Mouse (Mus musculus) brain, embryonic 14.5 days (tissue): ENCODE measurements around the gene Tle1. TPM values are rescaled to one million over a fixed set of nuclear protein-coding genes. Genes with fewer than 3 reads are reported as not detected.

Source experiments
- DNase-seq: peaks from one replicate; pipeline ENCODE4 v3.0.0-alpha.2; 2011; ENCODE audit warnings: low read depth
- CTCF ChIP-seq: fragments of 200-500 bp; IDR thresholded peaks from 2 replicates; pipeline ENCODE4 v1.5.1; 2012; ENCODE audit warnings: inconsistent platforms, mild to moderate bottlenecking, moderate library complexity, borderline replicate concordance; ENCODE audit not compliant: insufficient read depth, insufficient read length; ENCODE audit errors: extremely low read depth
- POLR2A ChIP-seq: fragments of 200-500 bp; IDR thresholded peaks from 2 replicates; pipeline ENCODE4 v1.6.1; 2012; ENCODE audit warnings: mild to moderate bottlenecking, inconsistent platforms, borderline replicate concordance; ENCODE audit not compliant: poor library complexity, insufficient read depth, insufficient read length, severe bottlenecking; ENCODE audit errors: extremely low read depth
- polyA plus RNA-seq: library from polyadenylated mRNA; depleted of rRNA; stranded (reverse); fragments of >200 nt; gene quantifications from 2 replicates; pipeline ENCODE4 v1.2.3, GENCODE M21; 2012

The Tle1 gene
- polyA plus RNA-seq, 1 experiment: 115 TPM

GRCm38 (mm10) chr4:72184476-72184875, 16.2 kb downstream of the Tle1 start:
- no peak for TF ChIP-seq POLR2A
- no peak for TF ChIP-seq CTCF
- DNase-seq: no peak

- TF ChIP-seq POLR2A (no peak), CTCF (no peak)
- DNase-seq: peak; percentile 91
Observed at GRCm38 (mm10) chr4:72182343-72182988, 18.3 kb downstream of the Tle1 start.

GRCm38 (mm10) chr4:72175943-72176342, 24.8 kb downstream of the Tle1 start:
- DNase-seq: no peak
- TF ChIP-seq POLR2A (no peak), CTCF (no peak)

DNA sequence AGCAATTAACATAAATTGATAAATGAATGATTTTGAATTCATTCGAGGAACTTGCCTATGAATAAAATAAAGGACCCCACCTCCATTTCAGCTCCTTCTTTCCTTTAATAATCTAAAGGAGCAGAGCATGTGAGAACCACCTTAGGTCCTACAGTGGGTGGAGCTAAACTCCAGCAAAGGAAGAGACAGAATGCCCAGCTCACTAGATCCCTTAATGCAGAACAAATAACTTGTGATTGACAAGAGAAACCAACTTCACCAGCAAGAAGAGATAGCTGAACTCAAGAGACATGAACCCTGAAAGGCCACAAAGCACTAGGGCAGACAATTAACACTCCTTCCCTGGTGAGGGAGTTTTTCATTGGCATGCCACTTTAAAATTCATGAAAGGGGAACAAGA, 32.5 kb downstream of the Tle1 start:
- DNase-seq: no peak
- TF ChIP-seq POLR2A (no peak), CTCF (no peak)

DNA sequence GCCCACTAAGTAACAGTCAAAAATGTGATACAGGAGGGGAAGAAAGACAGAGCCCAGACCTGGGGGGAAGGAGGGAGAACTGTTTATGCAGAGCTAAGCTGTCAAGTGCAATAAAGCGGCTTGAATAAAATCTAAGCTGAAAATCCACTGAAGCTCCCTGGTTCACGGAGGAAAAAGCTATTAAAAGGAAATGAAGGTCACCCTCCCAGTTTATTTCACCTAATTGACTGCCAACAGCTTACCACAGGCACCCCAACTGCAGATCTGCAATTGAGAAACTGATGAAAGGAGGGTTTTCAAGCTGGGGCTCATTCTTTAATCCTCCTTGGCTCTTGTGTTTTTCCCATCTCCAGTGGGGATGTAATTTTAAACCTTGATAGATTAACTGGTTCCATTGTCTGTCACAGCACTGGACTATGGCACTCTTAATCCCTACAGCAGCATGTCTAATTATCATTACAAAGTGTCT, 32.9 kb downstream of the Tle1 start:
- TF ChIP-seq POLR2A (no peak), CTCF (no peak)
- DNase-seq: peak; percentile 97

DNA sequence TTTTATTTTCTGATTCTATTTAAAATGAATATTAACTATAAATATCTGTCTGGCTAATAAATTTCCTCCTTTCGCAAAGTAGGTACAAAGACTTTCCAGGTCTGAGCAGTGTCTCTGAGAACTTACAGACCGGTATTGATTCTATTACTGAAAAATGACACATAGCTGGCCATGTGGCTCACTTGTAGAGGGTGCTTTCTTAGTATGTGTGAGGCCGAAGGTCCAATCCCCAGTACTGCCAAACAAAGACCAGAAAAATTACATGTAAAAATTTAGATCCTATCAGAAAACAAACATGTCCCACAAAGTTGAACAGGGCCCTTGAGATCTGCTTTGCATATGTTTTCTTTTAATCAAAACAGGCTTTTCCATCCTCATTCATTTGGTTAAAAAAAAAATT, 33.5 kb downstream of the Tle1 start:
- no peak for DNase-seq

GRCm38 (mm10) chr4:72166561-72166960, 34.2 kb downstream of the Tle1 start:
- TF ChIP-seq POLR2A: no peak
- TF ChIP-seq CTCF: no peak
- peak; percentile 60 for DNase-seq

More for the DNA sequence above, 33.5 kb downstream of the Tle1 start:
- TF ChIP-seq CTCF: no peak
- no peak for TF ChIP-seq POLR2A

DNA sequence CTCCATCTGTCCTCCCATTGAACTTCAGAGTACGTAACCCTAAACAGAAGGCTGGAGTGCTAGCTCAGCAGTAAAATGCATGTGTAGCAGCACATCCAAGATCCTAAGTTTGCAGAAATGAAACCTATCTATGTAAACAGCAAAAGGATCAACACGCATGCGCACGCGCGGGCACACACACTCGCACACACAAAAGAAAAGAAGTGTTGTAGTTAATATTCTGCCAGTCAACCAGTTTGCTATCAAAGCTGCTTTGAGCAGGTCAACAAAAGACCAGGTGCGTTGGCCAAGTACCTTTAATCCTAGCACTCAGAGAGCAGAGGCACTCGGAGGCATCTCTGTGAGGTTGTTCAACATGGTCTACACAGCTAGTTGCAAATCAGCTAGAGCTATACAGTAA, 35.0 kb downstream of the Tle1 start:
- no peak for DNase-seq
- TF ChIP-seq POLR2A (no peak), CTCF (no peak)

DNA sequence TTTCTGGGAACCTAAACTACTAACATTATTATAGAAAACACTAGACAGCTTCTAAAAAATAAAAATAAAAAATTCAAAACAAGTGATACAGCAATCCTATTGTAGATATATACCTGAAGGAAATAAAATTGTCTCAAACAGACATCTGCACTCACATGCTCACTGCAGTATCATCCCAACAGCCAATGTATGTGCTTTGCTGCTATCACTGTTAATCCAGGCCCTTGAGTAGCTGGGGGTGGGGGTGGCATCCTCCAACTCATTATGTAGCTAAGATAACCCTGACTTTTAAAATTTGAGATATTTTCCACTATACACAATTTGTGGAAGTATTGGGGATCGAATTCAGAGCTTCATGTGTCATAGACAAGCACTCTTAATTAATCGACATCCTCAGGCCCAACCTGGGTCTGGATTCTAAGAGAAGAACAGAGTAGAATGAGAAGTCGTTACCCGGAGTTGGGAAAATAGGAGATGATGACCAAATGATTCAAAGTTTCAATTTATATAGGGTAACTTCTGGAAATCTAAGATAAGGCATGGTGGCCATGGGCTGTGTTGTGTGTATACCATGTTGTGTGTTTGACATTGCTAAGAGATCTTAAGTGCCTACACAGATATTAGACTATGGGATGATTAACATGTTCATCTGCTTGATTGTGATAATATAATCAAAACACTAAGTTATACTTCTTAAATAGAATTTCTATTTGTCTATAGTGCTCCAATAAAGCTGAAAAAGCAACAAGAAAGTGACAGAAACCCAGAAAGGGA, 38.1 kb downstream of the Tle1 start:
- no peak for TF ChIP-seq POLR2A
- no peak for TF ChIP-seq CTCF
- no peak for DNase-seq

DNA sequence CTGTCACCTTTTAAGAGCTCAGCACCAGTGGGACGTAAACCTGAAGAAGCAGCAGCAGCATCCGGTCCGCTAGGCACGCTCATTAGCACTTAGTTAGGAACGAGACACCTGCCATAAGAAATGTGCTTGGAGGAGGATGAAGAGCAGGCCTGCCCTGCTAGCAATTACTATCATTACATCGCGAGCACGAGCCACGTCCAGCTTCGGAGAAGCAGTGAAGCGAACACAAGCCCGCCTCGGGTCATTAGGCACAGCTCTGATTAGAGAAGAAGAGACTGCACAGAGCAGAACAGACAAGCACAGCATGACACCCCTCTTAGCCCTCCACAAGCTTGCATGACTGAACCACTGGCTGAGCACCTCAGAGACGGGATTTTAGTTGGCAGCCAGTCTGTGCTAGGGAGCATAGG, 40.6 kb downstream of the Tle1 start:
- DNase-seq: peak; percentile 91
- TF ChIP-seq POLR2A (no peak), CTCF (no peak)

DNA sequence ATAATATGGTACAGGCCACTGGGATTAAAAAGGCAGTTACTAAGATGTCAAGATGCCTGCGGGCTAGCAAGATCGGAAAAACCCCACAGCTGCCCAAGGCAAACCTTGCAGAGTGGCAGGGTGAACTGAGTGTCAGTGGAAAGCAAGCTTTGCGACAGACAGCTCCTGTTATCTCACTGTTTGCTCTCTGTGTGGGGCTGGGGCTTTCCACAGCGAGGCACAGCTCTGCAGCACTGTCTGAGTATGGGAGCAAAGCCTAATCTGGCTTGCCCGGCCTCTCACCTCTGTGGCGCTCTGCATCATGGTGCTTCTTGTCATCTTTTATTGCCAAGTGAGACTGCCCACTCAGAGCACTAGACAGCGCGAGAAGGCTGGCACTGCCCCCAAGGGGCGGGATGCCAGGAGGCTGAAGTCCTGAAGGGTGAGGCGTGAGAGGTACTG, 42.8 kb downstream of the Tle1 start:
- peak; percentile 79 for DNase-seq
- TF ChIP-seq POLR2A: no peak
- TF ChIP-seq CTCF: no peak

GRCm38 (mm10) chr4:72150460-72151131, 50.1 kb downstream of the Tle1 start:
- peak; percentile 49 for DNase-seq
- TF ChIP-seq CTCF (no peak), POLR2A (no peak)

DNA sequence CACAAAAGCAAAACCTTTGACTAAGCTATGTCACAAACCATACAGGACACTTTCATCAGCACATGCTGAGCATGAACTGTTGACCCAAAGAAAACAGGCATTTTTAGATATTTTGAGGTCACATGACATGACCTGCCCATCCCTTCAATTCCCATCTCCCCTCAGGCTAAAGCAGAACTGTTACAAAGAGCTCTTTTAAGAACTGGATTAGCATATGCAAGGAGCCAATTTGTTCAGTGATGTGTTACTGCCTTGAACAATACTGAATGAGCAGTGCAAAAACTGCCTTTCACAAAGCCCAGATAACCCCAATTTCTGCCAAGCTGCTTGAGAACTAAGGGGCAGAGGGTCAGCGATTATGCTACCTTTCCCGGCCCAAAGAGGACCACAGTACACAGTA, 54.7 kb downstream of the Tle1 start:
- DNase-seq: peak; percentile 90
- TF ChIP-seq CTCF: no peak
- TF ChIP-seq POLR2A: no peak
